Mouse (Mus musculus) CH12.LX (cell line): ENCODE results near the gene Plch2. TPM values are rescaled to one million over a fixed set of nuclear protein-coding genes. Genes with fewer than 3 reads are reported as not detected.

Experiments used
- DNase-seq: peaks from one replicate; pipeline ENCODE4 v3.0.0-alpha.2; 2013; ENCODE audit errors: extremely low read depth
- H3K27ac ChIP-seq: 2 replicates; pipeline ENCODE4 v1.5.1; 2012; ENCODE audit warnings: low read depth, mild to moderate bottlenecking, control low read depth, moderate library complexity; ENCODE audit not compliant: insufficient read depth
- H3K27me3 ChIP-seq: replicated peaks from 2 replicates; pipeline ENCODE3; 2012; ENCODE audit warnings: inconsistent platforms
- H3K36me3 ChIP-seq, 2 experiments: replicated peaks in 1 of 2; 2 replicates each; pipeline versions ENCODE3 to v1.6.1; 2012; ENCODE audit warnings: inconsistent platforms in 1 of 2, low read length in 1 of 2, mild to moderate bottlenecking in 1 of 2, mixed read lengths in 1 of 2, moderate library complexity in 1 of 2; ENCODE audit not compliant: control insufficient read depth in 1 of 2, insufficient read depth in 1 of 2
- H3K4me1 ChIP-seq, 2 experiments: 2 replicates each; pipeline ENCODE4 v1.6.1; 2012; ENCODE audit warnings: inconsistent platforms in 1 of 2, moderate library complexity in 1 of 2; ENCODE audit not compliant: insufficient read depth in 2 of 2, control insufficient read depth in 1 of 2
- H3K4me2 ChIP-seq: 2 replicates; pipeline ENCODE4 v1.6.1; 2012; ENCODE audit warnings: low read depth, mild to moderate bottlenecking, control low read depth; ENCODE audit not compliant: poor library complexity, insufficient read depth, severe bottlenecking
- H3K4me3 ChIP-seq, 3 experiments: fragments of 150-350 bp in 1 of 3; sonication (generic) in 1 of 3; replicated peaks in 1 of 3; 2 replicates each; pipeline versions ENCODE3 to v1.5.1; 2011 to 2012; ENCODE audit warnings: low read depth in 2 of 3, low read length in 2 of 3, mild to moderate bottlenecking in 2 of 3, moderate library complexity in 2 of 3, control low read depth in 1 of 3, improper control_type of control experiment in 1 of 3, inconsistent platforms in 1 of 3, mixed read lengths in 1 of 3; ENCODE audit not compliant: poor library complexity in 1 of 3
- H3K79me2 ChIP-seq: replicated peaks from 2 replicates; pipeline ENCODE4 v1.6.1; 2012; ENCODE audit warnings: mild to moderate bottlenecking, moderate library complexity; ENCODE audit not compliant: control insufficient read depth, poor library complexity, insufficient read depth, severe bottlenecking; ENCODE audit errors: extremely low read depth
- H3K9ac ChIP-seq: 2 replicates; pipeline ENCODE4 v1.6.1; 2012; ENCODE audit warnings: low read depth, mild to moderate bottlenecking, control low read depth, moderate library complexity; ENCODE audit not compliant: insufficient read depth
- H3K9me3 ChIP-seq: replicated peaks from 2 replicates; pipeline ENCODE3; 2012; ENCODE audit warnings: low read length, inconsistent platforms, mixed read lengths
- BHLHE40 ChIP-seq: IDR thresholded peaks from 2 replicates; pipeline ENCODE4 v1.6.1; 2011; ENCODE audit warnings: mild to moderate bottlenecking, low read depth, low read length, improper control_type of control experiment
- CHD1 ChIP-seq: IDR thresholded peaks from 2 replicates; pipeline ENCODE4 v1.6.1; 2012; ENCODE audit warnings: low read depth, low read length, improper control_type of control experiment, inconsistent platforms
- CHD2 ChIP-seq: IDR thresholded peaks from 2 replicates; pipeline ENCODE4 v1.6.1; 2011; ENCODE audit warnings: low read length, improper control_type of control experiment
- EP300 ChIP-seq: IDR thresholded peaks from 2 replicates; pipeline ENCODE4 v1.6.1; 2011; ENCODE audit warnings: low read length, improper control_type of control experiment
- GABPA ChIP-seq: IDR thresholded peaks from 2 replicates; pipeline ENCODE4 v1.6.1; 2012; ENCODE audit warnings: low read depth, low read length, improper control_type of control experiment, inconsistent platforms; ENCODE audit not compliant: insufficient replicate concordance
- HCFC1 ChIP-seq: IDR thresholded peaks from 2 replicates; pipeline ENCODE4 v1.6.1; 2012; ENCODE audit warnings: low read depth, mild to moderate bottlenecking, inconsistent platforms, low read length, improper control_type of control experiment
- IRF4 ChIP-seq: IDR thresholded peaks from 2 replicates; pipeline ENCODE4 v1.6.1; 2014; ENCODE audit warnings: low read depth, mild to moderate bottlenecking, inconsistent platforms, low read length, improper control_type of control experiment
- JUN ChIP-seq: IDR thresholded peaks from 2 replicates; pipeline ENCODE4 v1.6.1; 2011; ENCODE audit warnings: low read depth, mild to moderate bottlenecking, low read length, improper control_type of control experiment, moderate library complexity; ENCODE audit not compliant: insufficient read depth
- MAX ChIP-seq: IDR thresholded peaks from 2 replicates; pipeline ENCODE4 v1.6.1; 2011; ENCODE audit warnings: low read length, improper control_type of control experiment
- MEF2A ChIP-seq: IDR thresholded peaks from 2 replicates; pipeline ENCODE4 v1.6.1; 2014; ENCODE audit warnings: low read depth, mild to moderate bottlenecking, inconsistent platforms, low read length, improper control_type of control experiment, borderline replicate concordance
- MXI1 ChIP-seq: IDR thresholded peaks from 2 replicates; pipeline ENCODE4 v1.6.1; 2011; ENCODE audit warnings: mild to moderate bottlenecking, low read depth, low read length, improper control_type of control experiment
- MYC ChIP-seq: IDR thresholded peaks from 2 replicates; pipeline ENCODE4 v1.6.1; 2011; ENCODE audit warnings: low read depth, mild to moderate bottlenecking, improper control_type of control experiment, low read length
- NRF1 ChIP-seq: IDR thresholded peaks from 2 replicates; pipeline ENCODE4 v1.6.1; 2014; ENCODE audit warnings: low read depth, mild to moderate bottlenecking, inconsistent platforms, low read length, improper control_type of control experiment, moderate library complexity
- POLR2A ChIP-seq: IDR thresholded peaks from 2 replicates; pipeline ENCODE4 v1.6.1; 2011; ENCODE audit warnings: low read depth, mild to moderate bottlenecking, improper control_type of control experiment, low read length
- RAD21 ChIP-seq: IDR thresholded peaks from 2 replicates; pipeline ENCODE4 v1.6.1; 2011; ENCODE audit warnings: low read depth, mild to moderate bottlenecking, low read length, improper control_type of control experiment, moderate library complexity
- SIN3A ChIP-seq: IDR thresholded peaks from 2 replicates; pipeline ENCODE4 v1.6.1; 2012; ENCODE audit warnings: low read length, improper control_type of control experiment, inconsistent platforms
- TBP ChIP-seq: conservative IDR thresholded peaks from 2 replicates; pipeline ENCODE4 v1.6.1; 2011; ENCODE audit warnings: low read depth, low read length, improper control_type of control experiment
- TCF12 ChIP-seq: IDR thresholded peaks from 2 replicates; pipeline ENCODE4 v1.6.1; 2014; ENCODE audit warnings: low read depth, mild to moderate bottlenecking, inconsistent platforms, low read length, improper control_type of control experiment
- UBTF ChIP-seq: IDR thresholded peaks from 2 replicates; pipeline ENCODE4 v1.6.1; 2012; ENCODE audit warnings: low read depth, mild to moderate bottlenecking, inconsistent platforms, low read length, improper control_type of control experiment, moderate library complexity
- USF1 ChIP-seq: IDR thresholded peaks from 2 replicates; pipeline ENCODE4 v1.6.1; 2014; ENCODE audit warnings: low read depth, mild to moderate bottlenecking, inconsistent platforms, low read length, improper control_type of control experiment
- ZNF384 ChIP-seq: IDR thresholded peaks from 2 replicates; pipeline ENCODE4 v1.6.1; 2012; ENCODE audit warnings: low read depth, low read length, improper control_type of control experiment, inconsistent platforms
- dilution Hi-C: fragments of 300-500 bp; cut with MboI; formaldehyde crosslinking; loops from 2 replicates; pipeline ENCODE4 v1.14.3; 2020; ENCODE audit warnings: low sequenced_read_pairs; ENCODE audit not compliant: extremely low pct_unique_long_range_greater_than_20kb, extremely low pct_ligation_motif_present
- in situ Hi-C: fragments of 300-500 bp; cut with MboI; formaldehyde crosslinking; loops from 3 replicates; pipeline ENCODE4 v1.14.3; 2019; ENCODE audit warnings: low sequenced_read_pairs, low pct_ligation_motif_present, low pct_unique_long_range_greater_than_20kb, mixed read lengths
- polyA plus RNA-seq: library from polyadenylated mRNA; unstranded; fragments of >175 nt; gene quantifications from 2 replicates; pipeline ENCODE4 v1.2.1, GENCODE M21; 2012; ENCODE audit warnings: low read depth; ENCODE audit not compliant: insufficient read length
- total RNA-seq, 2 experiments: library from RNA; depleted of rRNA; stranded (reverse); fragments of 300-350 nt in 1 of 2; fragments of >200 nt in 1 of 2; gene quantifications; 2 replicates each; pipeline ENCODE4 v1.2.3; 2012 to 2014

Gene Plch2
- total and polyA plus RNA-seq, 3 experiments: 0.04 to 0.47 (median 0.17) TPM

- Histone ChIP-seq H3K36me3 (no peaks in the 10 kb centered on the region), H3K4me2 (no peak overlapping the region), H3K4me3 (no peak overlapping the region), H3K9ac (no peak overlapping the region), H3K4me1 (no peaks in the 10 kb centered on the region), H3K27ac (no peak overlapping the region), H3K9me3 (no peaks in the 10 kb centered on the region), H3K79me2 (no peaks in the 10 kb centered on the region), H3K27me3 (peaks cover 93% of the 10 kb centered on the region)
- dilution Hi-C loops: loop anchor here (25.0 kb wide), 1 partner anchor 153 kb away; the partner anchor contains the start of gene Fam213b
- no peak for DNase-seq
- in situ Hi-C loops: no loop called here
- no peak for TF ChIP-seq NRF1
- TF ChIP-seq HCFC1: no peak
- no peak for TF ChIP-seq MYC
Observed at GRCm38 (mm10) chr4:155040197-155040596, 16.4 kb downstream of the Plch2 start.

- no peaks in the 10 kb centered on the region for H3K9me3 ChIP-seq
- H3K27me3 ChIP-seq: peaks cover 93% of the 10 kb centered on the region
- no peak overlapping the region for H3K4me3 ChIP-seq
- no peak overlapping the region for H3K9ac ChIP-seq
- H3K4me2 ChIP-seq: no peak overlapping the region
- in situ Hi-C loops (no loop called here), dilution Hi-C loops (loop anchor here (25.0 kb wide), 1 partner anchor 147 kb away; the partner anchor contains the start of gene Fam213b)
- no peak for TF ChIP-seq ZNF384
- no peak for TF ChIP-seq MYC
- TF ChIP-seq USF1: no peak
- no peak for TF ChIP-seq UBTF
- TF ChIP-seq IRF4: no peak
- TF ChIP-seq CHD2: no peak
- TF ChIP-seq TCF12: no peak
- no peak for TF ChIP-seq MEF2A
- TF ChIP-seq MAX: no peak
- no peak for TF ChIP-seq RAD21
- no peak for TF ChIP-seq TBP
- no peak for TF ChIP-seq JUN
- TF ChIP-seq BHLHE40: no peak
- no peak for TF ChIP-seq CHD1
- no peak for TF ChIP-seq SIN3A
- no peak for TF ChIP-seq NRF1
- no peak for TF ChIP-seq POLR2A
- no peak for TF ChIP-seq GABPA
- TF ChIP-seq EP300: no peak
- no peak for TF ChIP-seq MXI1
- no peak overlapping the region for H3K27ac ChIP-seq
- H3K4me1 ChIP-seq: no peaks in the 10 kb centered on the region
- DNase-seq: no peak
- H3K36me3 ChIP-seq: no peaks in the 10 kb centered on the region
- no peaks in the 10 kb centered on the region for H3K79me2 ChIP-seq
Observed at GRCm38 (mm10) chr4:155034787-155035186, 21.8 kb downstream of the Plch2 start.
